Mouse (Mus musculus) E14TG2a.4 (cell line): ENCODE measurements around the gene Fam126a.

Experiments
- CTCF ChIP-seq: conservative IDR thresholded peaks from 2 replicates; pipeline ENCODE4 v1.5.1; 2014; ENCODE audit warnings: low read length
- NANOG ChIP-seq: IDR thresholded peaks from 2 replicates; pipeline ENCODE4 v1.6.1; 2014; ENCODE audit warnings: borderline replicate concordance, low read length, mixed read lengths

GRCm38 (mm10) chr5:24036731-24037130 is 6.2 kb upstream of the Fam126a start:
- no peak for TF ChIP-seq NANOG
- no peak for TF ChIP-seq CTCF
